Mouse (Mus musculus): Measurements from ENCODE around the gene Jmjd8. TPM values are rescaled to one million over a fixed set of nuclear protein-coding genes. Genes with fewer than 3 reads are reported as not detected.

Jmjd8 gene
- polyA plus RNA-seq, 2 experiments, result 13.7 to 17.3 TPM

DNA sequence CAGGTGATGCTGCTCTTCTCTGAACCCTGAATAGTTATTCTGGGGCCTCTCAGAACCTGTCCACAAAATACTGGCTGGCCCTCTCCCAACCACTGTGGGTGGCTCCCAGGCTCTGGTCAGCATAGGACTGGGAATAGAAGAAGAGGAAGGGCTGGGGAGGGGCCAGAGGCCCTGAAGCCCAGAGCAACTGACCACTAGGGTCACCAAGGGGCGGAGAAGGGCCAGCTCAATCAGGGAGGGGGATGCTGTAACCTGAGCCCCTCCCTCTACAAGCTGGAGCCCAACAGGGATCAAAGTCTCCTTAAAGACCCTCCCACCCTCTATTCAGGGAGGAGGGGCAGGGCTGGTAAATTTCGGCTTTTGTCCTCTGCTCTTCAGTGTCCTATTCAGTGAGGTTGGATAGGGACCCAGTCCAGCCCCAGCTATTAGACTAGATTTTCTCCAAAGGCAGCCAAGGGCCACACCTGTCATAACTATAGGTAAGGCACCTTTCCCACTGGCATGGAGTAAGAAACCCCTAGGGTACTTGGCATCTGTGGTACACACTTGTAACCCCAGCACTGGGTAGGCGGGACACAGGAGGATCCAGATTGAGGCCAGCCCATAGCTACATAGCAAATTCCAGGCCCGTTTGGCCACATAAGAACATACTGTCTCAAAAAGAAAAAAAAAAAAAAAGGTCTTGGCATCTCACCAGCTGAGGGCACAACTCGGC, 51.7 kb downstream of the Jmjd8 start, which contains the start of gene Wfikkn1:
TSS of gene Wfikkn1 (minus strand) at position 663 of the 715 bp plus-strand sequence.
- ATAC-seq (ENCODE audit: insufficient read depth) (peak; percentile 19), DNase-seq (ENCODE audit: low read depth in 3 of 3, low spot score in 3 of 3) (no peak)
- H3K4me3 ChIP-seq (ENCODE audit: insufficient read depth in 1 of 2, low read depth in 2 of 2, low read length in 2 of 2), result no peak within 1 kb of the TSS
- 59% methylated on average over 5 of the region's 5 CpGs for WGBS (ENCODE audit: insufficient replicate concordance)
- H3K9ac ChIP-seq (replicated peaks), result no peak within 1 kb of the TSS
- no peak for TF ChIP-seq EP300 (IDR thresholded peaks at IDR 0.05; ENCODE audit: low read depth)
- TF ChIP-seq CTCF (IDR thresholded peaks at IDR 0.05; ENCODE audit: low read depth), result no peak
- peaks cover 4 to 26% of the 10 kb centered on the region in 2 experiments for H3K4me1 ChIP-seq (replicated peaks; ENCODE audit: control insufficient read depth in 2 of 2, insufficient read depth in 2 of 2, low read length in 1 of 2)
- H3K36me3 ChIP-seq (replicated peaks; ENCODE audit: control insufficient read depth, insufficient read depth, low read depth), result peaks cover 5% of the 10 kb centered on the region; the same call in 1 of the 2 replicates
- no peaks in the 10 kb centered on the region for H3K27me3 ChIP-seq (ENCODE audit: control insufficient read depth, insufficient read depth, low read length)
- no peak within 1 kb of the TSS for H3K27ac ChIP-seq
- H3K9me3 ChIP-seq (ENCODE audit: control insufficient read depth, low read length), result no peaks in the 10 kb centered on the region
- no peak within 1 kb of the TSS for H3K4me2 ChIP-seq (ENCODE audit: low read depth)

DNA sequence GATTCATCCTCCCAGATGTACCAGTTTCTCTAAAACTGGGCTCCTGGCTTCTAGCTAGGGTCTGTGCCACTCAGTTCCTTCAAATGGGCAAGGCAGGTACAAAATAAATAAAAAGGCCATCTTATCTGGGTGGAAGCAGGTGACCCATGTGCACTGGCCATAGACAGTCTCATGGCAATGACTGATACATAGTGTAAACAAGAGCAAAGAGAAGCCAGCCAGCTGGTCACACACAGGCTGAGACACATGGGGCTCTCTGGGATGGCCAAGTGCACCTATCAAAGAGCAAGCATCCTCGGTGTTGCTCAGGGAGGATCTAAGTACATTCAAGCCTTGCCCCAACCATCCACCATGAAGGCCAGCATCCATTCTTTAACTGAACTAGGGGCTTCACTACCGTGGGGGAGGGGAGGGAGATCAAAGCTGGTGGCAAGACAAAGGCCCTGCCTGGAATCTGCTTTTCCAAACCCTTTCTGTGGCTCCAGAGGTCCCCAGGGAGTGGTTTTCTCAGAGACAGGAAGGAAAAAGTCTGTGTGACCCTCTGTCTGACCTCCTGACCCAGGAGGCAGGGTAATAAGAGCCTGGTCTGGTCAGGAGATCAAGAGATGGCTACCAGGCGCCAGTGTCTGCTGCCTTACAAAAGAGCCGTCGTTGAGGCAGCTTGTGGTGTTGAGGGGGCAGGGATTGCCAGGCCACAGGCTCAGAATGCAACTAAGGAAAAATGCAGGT, 52.4 kb downstream of the Jmjd8 start:
- H3K27ac ChIP-seq, result no peak overlapping the region
- no peak overlapping the region for H3K4me3 ChIP-seq (ENCODE audit: insufficient read depth in 1 of 2, low read depth in 2 of 2, low read length in 2 of 2)
- DNase-seq (ENCODE audit: low read depth in 3 of 3, low spot score in 3 of 3) (no peak), ATAC-seq (ENCODE audit: insufficient read depth) (no peak)
- no peaks in the 10 kb centered on the region for H3K9me3 ChIP-seq (ENCODE audit: control insufficient read depth, low read length)
- no peak overlapping the region for H3K9ac ChIP-seq (replicated peaks)
- TF ChIP-seq EP300 (IDR thresholded peaks at IDR 0.05; ENCODE audit: low read depth) (no peak), CTCF (IDR thresholded peaks at IDR 0.05; ENCODE audit: low read depth) (no peak)
- H3K4me2 ChIP-seq (ENCODE audit: low read depth), result no peak overlapping the region
- H3K36me3 ChIP-seq (replicated peaks; ENCODE audit: control insufficient read depth, insufficient read depth, low read depth), result peaks cover 5% of the 10 kb centered on the region; the same call in 1 of the 2 replicates
- 40% methylated on average over 5 of the region's 5 CpGs for WGBS (ENCODE audit: insufficient replicate concordance)
- H3K27me3 ChIP-seq (ENCODE audit: control insufficient read depth, insufficient read depth, low read length), result no peaks in the 10 kb centered on the region
- H3K4me1 ChIP-seq (replicated peaks; ENCODE audit: control insufficient read depth in 2 of 2, insufficient read depth in 2 of 2, low read length in 1 of 2), result peaks cover under 1 to 26% of the 10 kb centered on the region in 2 experiments

Small RNA genes within 50 kb of the gene (microRNA-seq; reads per million reads assigned to microRNA genes)
- not detected for gene Mir3082
- not detected for gene Mir6966

Other genes starting within 250 kb of the Jmjd8 start
- gene Lmf1, start 249.8 kb upstream of the Jmjd8 start, polyA plus RNA-seq (2012; rRNA removed), result 3.4 and 4.0 TPM in 2 replicates
- 7.9 and 9.3 TPM in 2 replicates for gene Lmf1, start 249.8 kb upstream of the Jmjd8 start, polyA plus RNA-seq (2014; fragmentation: Nextera tagmentation; extraction: Ambion mirVana)
- gene Gng13, start 111.7 kb upstream of the Jmjd8 start, polyA plus RNA-seq (2012; rRNA removed), result 0.60 TPM in 1 of 2 replicates, not detected in the other
- gene Gng13, start 111.7 kb upstream of the Jmjd8 start, polyA plus RNA-seq (2014; fragmentation: Nextera tagmentation; extraction: Ambion mirVana), result not detected in 2 replicates
- gene Chtf18, start 101.4 kb upstream of the Jmjd8 start, polyA plus RNA-seq (2012; rRNA removed), result 14.4 and 19.6 TPM in 2 replicates
- 12.4 and 15.5 TPM in 2 replicates for gene Chtf18, start 101.4 kb upstream of the Jmjd8 start, polyA plus RNA-seq (2014; fragmentation: Nextera tagmentation; extraction: Ambion mirVana)
- gene Rpusd1, start 101.2 kb upstream of the Jmjd8 start, polyA plus RNA-seq (2012; rRNA removed), result 9.5 and 11.1 TPM in 2 replicates
- 5.9 and 6.1 TPM in 2 replicates for gene Rpusd1, start 101.2 kb upstream of the Jmjd8 start, polyA plus RNA-seq (2014; fragmentation: Nextera tagmentation; extraction: Ambion mirVana)
- gene Mslnl, start 92.8 kb upstream of the Jmjd8 start, polyA plus RNA-seq (2012; rRNA removed), result not detected in 2 replicates
- not detected in 2 replicates for gene Mslnl, start 92.8 kb upstream of the Jmjd8 start, polyA plus RNA-seq (2014; fragmentation: Nextera tagmentation; extraction: Ambion mirVana)
- gene Msln, start 74.5 kb upstream of the Jmjd8 start, polyA plus RNA-seq (2012; rRNA removed), result 0.66 and 0.69 TPM in 2 replicates
- 0.91 and 1.0 TPM in 2 replicates for gene Msln, start 74.5 kb upstream of the Jmjd8 start, polyA plus RNA-seq (2014; fragmentation: Nextera tagmentation; extraction: Ambion mirVana)
- gene Narfl, start 55.1 kb upstream of the Jmjd8 start, polyA plus RNA-seq (2012; rRNA removed), result 7.5 and 10.2 TPM in 2 replicates
- 12.9 and 14.0 TPM in 2 replicates for gene Narfl, start 55.1 kb upstream of the Jmjd8 start, polyA plus RNA-seq (2014; fragmentation: Nextera tagmentation; extraction: Ambion mirVana)
- gene Haghl, start 43.2 kb upstream of the Jmjd8 start, polyA plus RNA-seq (2012; rRNA removed), result 6.1 and 7.6 TPM in 2 replicates
- 5.8 and 6.1 TPM in 2 replicates for gene Haghl, start 43.2 kb upstream of the Jmjd8 start, polyA plus RNA-seq (2014; fragmentation: Nextera tagmentation; extraction: Ambion mirVana)
- 0.02 and 0.03 TPM in 2 replicates for gene Ccdc78, start 42.3 kb upstream of the Jmjd8 start, polyA plus RNA-seq (2012; rRNA removed)
- not detected in 2 replicates for gene Ccdc78, start 42.3 kb upstream of the Jmjd8 start, polyA plus RNA-seq (2014; fragmentation: Nextera tagmentation; extraction: Ambion mirVana)
- 37.7 and 46.6 TPM in 2 replicates for gene Fam173a, start 36.0 kb upstream of the Jmjd8 start, polyA plus RNA-seq (2012; rRNA removed)
- gene Fam173a, start 36.0 kb upstream of the Jmjd8 start, polyA plus RNA-seq (2014; fragmentation: Nextera tagmentation; extraction: Ambion mirVana), result 57.2 and 57.7 TPM in 2 replicates
- not detected in 2 replicates for gene AC134908.4, start 33.2 kb upstream of the Jmjd8 start, polyA plus RNA-seq (2012; rRNA removed)
- gene AC134908.4, start 33.2 kb upstream of the Jmjd8 start, polyA plus RNA-seq (2014; fragmentation: Nextera tagmentation; extraction: Ambion mirVana), result not detected in 2 replicates
- 20.3 and 27.3 TPM in 2 replicates for gene Metrn, start 31.7 kb upstream of the Jmjd8 start, polyA plus RNA-seq (2012; rRNA removed)
- 4.1 TPM in 2 replicates for gene Metrn, start 31.7 kb upstream of the Jmjd8 start, polyA plus RNA-seq (2014; fragmentation: Nextera tagmentation; extraction: Ambion mirVana)
- 0.04 and 0.22 TPM in 2 replicates for gene Fbxl16, start 19.8 kb upstream of the Jmjd8 start, polyA plus RNA-seq (2012; rRNA removed)
- gene Fbxl16, start 19.8 kb upstream of the Jmjd8 start, polyA plus RNA-seq (2014; fragmentation: Nextera tagmentation; extraction: Ambion mirVana), result not detected in 2 replicates
- 14.1 and 14.3 TPM in 2 replicates for gene Wdr24, start 5.2 kb upstream of the Jmjd8 start, polyA plus RNA-seq (2012; rRNA removed)
- gene Wdr24, start 5.2 kb upstream of the Jmjd8 start, polyA plus RNA-seq (2014; fragmentation: Nextera tagmentation; extraction: Ambion mirVana), result 9.2 and 11.4 TPM in 2 replicates
- gene Stub1, start 4.5 kb downstream of the Jmjd8 start, polyA plus RNA-seq (2012; rRNA removed), result 70.2 and 85.1 TPM in 2 replicates
- gene Stub1, start 4.5 kb downstream of the Jmjd8 start, polyA plus RNA-seq (2014; fragmentation: Nextera tagmentation; extraction: Ambion mirVana), result 96.7 and 100 TPM in 2 replicates
- 1.5 and 2.0 TPM in 2 replicates for gene Rhbdl1, start 8.4 kb downstream of the Jmjd8 start, polyA plus RNA-seq (2012; rRNA removed)
- gene Rhbdl1, start 8.4 kb downstream of the Jmjd8 start, polyA plus RNA-seq (2014; fragmentation: Nextera tagmentation; extraction: Ambion mirVana), result 0.35 and 0.58 TPM in 2 replicates
- gene Gm20683, start 12.9 kb downstream of the Jmjd8 start, polyA plus RNA-seq (2012; rRNA removed), result 3.3 and 6.9 TPM in 2 replicates
- gene Gm20683, start 12.9 kb downstream of the Jmjd8 start, polyA plus RNA-seq (2014; fragmentation: Nextera tagmentation; extraction: Ambion mirVana), result 0.43 TPM in 1 of 2 replicates, not detected in the other
- 33.3 and 34.7 TPM in 2 replicates for gene Rhot2, start 16.0 kb downstream of the Jmjd8 start, polyA plus RNA-seq (2012; rRNA removed)
- 4.2 and 5.3 TPM in 2 replicates for gene Rhot2, start 16.0 kb downstream of the Jmjd8 start, polyA plus RNA-seq (2014; fragmentation: Nextera tagmentation; extraction: Ambion mirVana)
- gene Wdr90, start 32.6 kb downstream of the Jmjd8 start, polyA plus RNA-seq (2012; rRNA removed), result 18.1 and 19.6 TPM in 2 replicates
- gene Wdr90, start 32.6 kb downstream of the Jmjd8 start, polyA plus RNA-seq (2014; fragmentation: Nextera tagmentation; extraction: Ambion mirVana), result 7.5 and 11.1 TPM in 2 replicates
- gene Mcrip2, start 39.9 kb downstream of the Jmjd8 start, polyA plus RNA-seq (2012; rRNA removed), result 22.1 and 23.1 TPM in 2 replicates
- gene Mcrip2, start 39.9 kb downstream of the Jmjd8 start, polyA plus RNA-seq (2014; fragmentation: Nextera tagmentation; extraction: Ambion mirVana), result 44.0 and 44.9 TPM in 2 replicates
- 45.3 and 47.6 TPM in 2 replicates for gene Mettl26, start 46.2 kb downstream of the Jmjd8 start, polyA plus RNA-seq (2012; rRNA removed)
- 46.5 and 50.3 TPM in 2 replicates for gene Mettl26, start 46.2 kb downstream of the Jmjd8 start, polyA plus RNA-seq (2014; fragmentation: Nextera tagmentation; extraction: Ambion mirVana)
- gene Wfikkn1, start 52.0 kb downstream of the Jmjd8 start, polyA plus RNA-seq (2012; rRNA removed), result 0.54 and 0.71 TPM in 2 replicates
- 0.52 and 0.67 TPM in 2 replicates for gene Wfikkn1, start 52.0 kb downstream of the Jmjd8 start, polyA plus RNA-seq (2014; fragmentation: Nextera tagmentation; extraction: Ambion mirVana)
- gene Rab40c, start 90.9 kb downstream of the Jmjd8 start, polyA plus RNA-seq (2012; rRNA removed), result 6.4 and 7.8 TPM in 2 replicates
- gene Rab40c, start 90.9 kb downstream of the Jmjd8 start, polyA plus RNA-seq (2014; fragmentation: Nextera tagmentation; extraction: Ambion mirVana), result 3.4 and 3.8 TPM in 2 replicates
- gene Pigq, start 116.1 kb downstream of the Jmjd8 start, polyA plus RNA-seq (2012; rRNA removed), result 270 and 414 TPM in 2 replicates
- gene Pigq, start 116.1 kb downstream of the Jmjd8 start, polyA plus RNA-seq (2014; fragmentation: Nextera tagmentation; extraction: Ambion mirVana), result 170 and 186 TPM in 2 replicates
- 4.3 and 8.9 TPM in 2 replicates for gene Nhlrc4, start 116.1 kb downstream of the Jmjd8 start, polyA plus RNA-seq (2012; rRNA removed)
- 1.9 and 4.6 TPM in 2 replicates for gene Nhlrc4, start 116.1 kb downstream of the Jmjd8 start, polyA plus RNA-seq (2014; fragmentation: Nextera tagmentation; extraction: Ambion mirVana)
- 0.16 and 0.24 TPM in 2 replicates for gene A930017K11Rik, start 123.7 kb downstream of the Jmjd8 start, polyA plus RNA-seq (2012; rRNA removed)
- gene A930017K11Rik, start 123.7 kb downstream of the Jmjd8 start, polyA plus RNA-seq (2014; fragmentation: Nextera tagmentation; extraction: Ambion mirVana), result 0.13 and 0.37 TPM in 2 replicates
- gene Capn15, start 156.9 kb downstream of the Jmjd8 start, polyA plus RNA-seq (2012; rRNA removed), result 7.7 and 9.0 TPM in 2 replicates
- gene Capn15, start 156.9 kb downstream of the Jmjd8 start, polyA plus RNA-seq (2014; fragmentation: Nextera tagmentation; extraction: Ambion mirVana), result 8.3 and 11.8 TPM in 2 replicates
- 2.1 and 2.3 TPM in 2 replicates for gene Rab11fip3, start 240.7 kb downstream of the Jmjd8 start, polyA plus RNA-seq (2012; rRNA removed)
- gene Rab11fip3, start 240.7 kb downstream of the Jmjd8 start, polyA plus RNA-seq (2014; fragmentation: Nextera tagmentation; extraction: Ambion mirVana), result 1.4 and 1.8 TPM in 2 replicates

Measured in liver, embryonic 14.5 days (tissue).